Mouse (Mus musculus): ENCODE results near the gene Gm34302. TPM values are rescaled to one million over a fixed set of nuclear protein-coding genes. Genes with fewer than 3 reads are reported as not detected.
"Not testable (repeated sequence)": the region's sequence is repeated elsewhere in the genome, so short reads cannot be mapped to it uniquely, and the experiment has no call there.

Gm34302 gene
- polyA plus RNA-seq (2012; rRNA removed): not detected in 2 replicates

GRCm38 (mm10) chr3:63483726-63484125 is at the start of gene Gm34302:
Gene Gm34302, minus strand, starts transcription at chr3:63483879.
- no peak for DNase-seq (ENCODE audit: low read depth, low spot score)
- 30% methylated on average over 1 of the region's 1 CpGs for WGBS

- no peak for DNase-seq (ENCODE audit: low read depth, low spot score)
- 40% methylated on average over 1 of the region's 1 CpGs for WGBS
Measured at GRCm38 (mm10) chr3:63531847-63532246, 48.2 kb upstream of the Gm34302 start.

GRCm38 (mm10) chr3:63517681-63518080 is 34.0 kb upstream of the Gm34302 start:
- WGBS: 100% methylated on average over 1 of the region's 1 CpGs

GRCm38 (mm10) chr3:63516279-63516678 is 32.6 kb upstream of the Gm34302 start:
- 94% methylated on average over 3 of the region's 3 CpGs for WGBS
- DNase-seq (ENCODE audit: low read depth, low spot score): not testable (repeated sequence)

More at GRCm38 (mm10) chr3:63517681-63518080, 34.0 kb upstream of the Gm34302 start:
- no peak for DNase-seq (ENCODE audit: low read depth, low spot score)

GRCm38 (mm10) chr3:63511316-63511715 is 27.6 kb upstream of the Gm34302 start:
- no peak for DNase-seq (ENCODE audit: low read depth, low spot score)

GRCm38 (mm10) chr3:63509484-63509883 is 25.8 kb upstream of the Gm34302 start:
- WGBS: 53% methylated on average over 2 of the region's 2 CpGs
- peak; percentile 1 for DNase-seq (ENCODE audit: low read depth, low spot score)

More at GRCm38 (mm10) chr3:63511316-63511715, 27.6 kb upstream of the Gm34302 start:
- 91% methylated on average over 6 of the region's 6 CpGs for WGBS

- 61% methylated on average over 5 of the region's 5 CpGs for WGBS
- no peak for DNase-seq (ENCODE audit: low read depth, low spot score)
Measured at GRCm38 (mm10) chr3:63508924-63509323, 25.2 kb upstream of the Gm34302 start.

- WGBS: 80% methylated on average over 5 of the region's 5 CpGs
Measured at GRCm38 (mm10) chr3:63504433-63504832, 20.8 kb upstream of the Gm34302 start.

GRCm38 (mm10) chr3:63494625-63495382 is 11.1 kb upstream of the Gm34302 start:
- DNase-seq (ENCODE audit: low read depth, low spot score): no peak
- 28% methylated on average over 5 of the region's 5 CpGs for WGBS

More at GRCm38 (mm10) chr3:63504433-63504832, 20.8 kb upstream of the Gm34302 start:
- no peak for DNase-seq (ENCODE audit: low read depth, low spot score)

GRCm38 (mm10) chr3:63493563-63493962 is 9.9 kb upstream of the Gm34302 start:
- no peak for DNase-seq (ENCODE audit: low read depth, low spot score)
- WGBS: 48% methylated on average over 4 of the region's 4 CpGs

GRCm38 (mm10) chr3:63440426-63441125 is 43.1 kb downstream of the Gm34302 start:
- DNase-seq (ENCODE audit: low read depth, low spot score): no peak
- 26% methylated on average over 1 of the region's 1 CpGs for WGBS

- no peak for DNase-seq (ENCODE audit: low read depth, low spot score)
- WGBS: 82% methylated on average over 2 of the region's 2 CpGs
Measured at GRCm38 (mm10) chr3:63439738-63440137, 43.9 kb downstream of the Gm34302 start.

GRCm38 (mm10) chr3:63438898-63439297 is 44.8 kb downstream of the Gm34302 start:
- no peak for DNase-seq (ENCODE audit: low read depth, low spot score)

More at GRCm38 (mm10) chr3:63438898-63439297, 44.8 kb downstream of the Gm34302 start:
- WGBS: 56% methylated on average over 3 of the region's 3 CpGs

Other genes with a start within 250 kb of the Gm34302 start
- 2.2 and 31.1 TPM in 2 replicates for gene Mme, start 242.3 kb downstream of the Gm34302 start, polyA plus RNA-seq (2012; rRNA removed)

Data from large intestine, adult 2 months (tissue).